Comparison of ENCODE assay signal across 34 mouse cellular contexts in the genomic region with DNA sequence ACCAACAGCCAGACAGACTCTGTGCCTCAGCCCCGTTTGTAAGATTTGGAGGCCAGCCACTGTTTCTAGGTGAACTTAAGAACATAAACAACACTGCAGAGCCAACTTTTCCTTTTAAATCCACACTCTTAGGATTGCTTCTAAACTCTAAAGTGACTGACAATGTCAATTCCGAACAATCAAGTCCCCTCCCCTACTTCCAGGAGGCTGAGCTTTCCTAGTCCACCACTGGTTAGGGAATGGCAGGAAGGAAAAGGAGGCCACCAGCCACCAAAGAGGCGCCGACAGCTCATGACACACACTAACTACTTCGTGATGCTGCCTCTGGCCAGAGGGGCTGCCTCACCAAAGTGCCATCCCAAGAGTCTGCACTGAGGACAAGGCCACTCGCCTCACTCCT. TPM values are rescaled to one million over a fixed set of nuclear protein-coding genes. Genes with fewer than 3 reads are reported as not detected.
DNase-seq lines count a peak whose midpoint lies in the region; ATAC-seq and TF ChIP-seq lines count a peak whose summit lies in the region.
"Had no signal": no experiment of that assay in that cellular context is flagged by ENCODE, and none has a peak within 500 bp of the region (broad histone marks: within the 10 kb centered on the region; RNA-seq: fewer than 3 reads in every experiment).

No protein-coding gene starts in this region.

- no peak for TF ChIP-seq CTCF in kidney, adult 2 months (conservative IDR thresholded peaks at IDR 0.05; ENCODE audit: insufficient read depth, insufficient read length, low read depth, low read length)

- DNase-seq in heart, adult 11 months = peak; percentile 91
- no peak for DNase-seq in heart, postnatal 36 days
- DNase-seq in heart, postnatal 25 days (ENCODE audit: low spot score) = no peak
- DNase-seq in kidney, adult 2 months = no peak
- DNase-seq in kidney, adult 8-10 months = no peak
- DNase-seq: adrenal gland, postnatal 10 days; cerebellum, adult 11 months; cerebellum, adult 9-10 months; cerebellum, postnatal 36 days; embryo, embryonic 11 days; gastrocnemius, postnatal 36 days; kidney, postnatal 4 days; lung, postnatal 4 days; right cerebral cortex, postnatal 25 days; thymus, adult 2 months; thymus, postnatal 36 days had no signal

- H3K9ac ChIP-seq in heart, embryonic 12.5 days = peak overlapping the region; percentile 44; the same call in 1 of the 2 replicates
- peak overlapping the region; percentile 31; the same call in 1 of the 2 replicates for H3K9ac ChIP-seq in neural tube, embryonic 13.5 days
- no peak overlapping the region for H3K9ac ChIP-seq in neural tube, embryonic 15.5 days (replicated peaks)
- H3K9ac ChIP-seq: embryonic facial prominence, embryonic 12.5 days; hindbrain, embryonic 12.5 days; kidney, embryonic 15.5 days; limb, embryonic 13.5 days; lung, embryonic 15.5 days; midbrain, embryonic 13.5 days had no signal

- WGBS in heart, embryonic 12.5 days = 47% methylated on average over 6 of the region's 6 CpGs
- WGBS in kidney, adult 2 months = 77% methylated on average over 6 of the region's 6 CpGs
- WGBS in neural tube, embryonic 13.5 days = 90% methylated on average over 6 of the region's 6 CpGs
- WGBS in neural tube, embryonic 15.5 days = 85% methylated on average over 6 of the region's 6 CpGs

- H3K36me3 ChIP-seq in heart, embryonic 12.5 days = peaks cover 27% of the 10 kb centered on the region
- H3K36me3 ChIP-seq in kidney, adult 2 months (ENCODE audit: control insufficient read depth, insufficient read depth, low read length) = no peaks in the 10 kb centered on the region
- H3K36me3 ChIP-seq in neural tube, embryonic 13.5 days = peaks cover 29% of the 10 kb centered on the region
- H3K36me3 ChIP-seq in neural tube, embryonic 15.5 days = peaks cover 18% of the 10 kb centered on the region

- no peak for TF ChIP-seq POLR2A in kidney, adult 2 months (IDR thresholded peaks at IDR 0.05; ENCODE audit: low read depth, low read length)

- H3K9me3 ChIP-seq in heart, embryonic 12.5 days (replicated peaks) = no peaks in the 10 kb centered on the region
- no peaks in the 10 kb centered on the region for H3K9me3 ChIP-seq in neural tube, embryonic 13.5 days
- H3K9me3 ChIP-seq in neural tube, embryonic 15.5 days (replicated peaks) = no peaks in the 10 kb centered on the region
- H3K9me3 ChIP-seq: embryonic facial prominence, embryonic 12.5 days; hindbrain, embryonic 12.5 days; kidney, embryonic 15.5 days; limb, embryonic 13.5 days; lung, embryonic 15.5 days; megakaryocyte, embryonic 14.5 days; midbrain, embryonic 13.5 days had no signal

- H3K4me2 ChIP-seq in heart, embryonic 12.5 days = no peak overlapping the region
- no peak overlapping the region for H3K4me2 ChIP-seq in neural tube, embryonic 13.5 days
- no peak overlapping the region for H3K4me2 ChIP-seq in neural tube, embryonic 15.5 days
- H3K4me2 ChIP-seq: embryonic facial prominence, embryonic 12.5 days; hindbrain, embryonic 12.5 days; kidney, embryonic 15.5 days; limb, embryonic 13.5 days; liver, embryonic 11.5 days; lung, embryonic 15.5 days; midbrain, embryonic 13.5 days had no signal

- ATAC-seq in heart, embryonic 12.5 days (ENCODE audit: insufficient number of reproducible peaks, low FRiP score) = no peak
- ATAC-seq in neural tube, embryonic 13.5 days (ENCODE audit: low read depth) = no peak
- no peak for ATAC-seq in neural tube, embryonic 15.5 days (ENCODE audit: low FRiP score)
- ATAC-seq: forebrain, embryonic 14.5 days; inflammation-experienced regulatory T-cells, adult 6 months; midbrain, embryonic 13.5 days; Patski had no signal

- no peak overlapping the region for H3K4me3 ChIP-seq in heart, embryonic 12.5 days
- no peak overlapping the region for H3K4me3 ChIP-seq in kidney, adult 2 months (ENCODE audit: insufficient read depth, low read depth, low read length)
- no peak overlapping the region for H3K4me3 ChIP-seq in neural tube, embryonic 13.5 days
- H3K4me3 ChIP-seq in neural tube, embryonic 15.5 days (replicated peaks) = no peak overlapping the region
- H3K4me3 ChIP-seq: embryonic facial prominence, embryonic 12.5 days; hindbrain, embryonic 12.5 days; kidney, embryonic 15.5 days; limb, embryonic 13.5 days; lung, embryonic 15.5 days; megakaryocyte, embryonic 14.5 days; midbrain, embryonic 13.5 days had no signal

- no peak overlapping the region for H3K27ac ChIP-seq in heart, embryonic 12.5 days (ENCODE audit: poor library complexity, severe bottlenecking)
- 0 out of 2 replicates have a peak overlapping the region, but pooled peaks have one; percentile 71 for H3K27ac ChIP-seq in kidney, adult 2 months (ENCODE audit: insufficient read depth, low read depth, low read length)
- 0 out of 2 replicates have a peak overlapping the region, but pooled peaks have one; percentile 86 for H3K27ac ChIP-seq in neural tube, embryonic 13.5 days (replicated peaks)
- H3K27ac ChIP-seq in neural tube, embryonic 15.5 days (replicated peaks) = no peak overlapping the region
- H3K27ac ChIP-seq: embryonic facial prominence, embryonic 12.5 days; hindbrain, embryonic 12.5 days; limb, embryonic 13.5 days; lung, embryonic 15.5 days had no signal

- intact Hi-C loops in heart, postnatal 36 days (cut with DNase I) = no loop called here
- intact Hi-C loops in heart, postnatal 25 days (cut with DNase I) = no loop called here

- peaks cover 62% of the 10 kb centered on the region for H3K4me1 ChIP-seq in heart, embryonic 12.5 days (replicated peaks)
- H3K4me1 ChIP-seq in kidney, adult 2 months (ENCODE audit: control insufficient read depth, insufficient read depth, low read length) = peaks cover 25% of the 10 kb centered on the region
- peaks cover 68% of the 10 kb centered on the region for H3K4me1 ChIP-seq in neural tube, embryonic 13.5 days (replicated peaks)
- peaks cover 48% of the 10 kb centered on the region for H3K4me1 ChIP-seq in neural tube, embryonic 15.5 days

- H3K27me3 ChIP-seq in heart, embryonic 12.5 days (replicated peaks) = no peaks in the 10 kb centered on the region
- no peaks in the 10 kb centered on the region for H3K27me3 ChIP-seq in kidney, adult 2 months (replicated peaks; ENCODE audit: control insufficient read depth, insufficient read depth, low read length)
- no peaks in the 10 kb centered on the region for H3K27me3 ChIP-seq in neural tube, embryonic 13.5 days
- H3K27me3 ChIP-seq in neural tube, embryonic 15.5 days (replicated peaks) = no peaks in the 10 kb centered on the region
- H3K27me3 ChIP-seq: embryonic facial prominence, embryonic 12.5 days; hindbrain, embryonic 12.5 days; kidney, embryonic 15.5 days; limb, embryonic 13.5 days; lung, embryonic 15.5 days; megakaryocyte, embryonic 14.5 days; midbrain, embryonic 13.5 days; Patski had no signal

RNA-seq across cellular contexts. Expression of a gene that starts 10.5 kb away (rescaled TPM):
- 10 to 100 TPM; 39.0 to 42.7 TPM for total RNA-seq in heart, postnatal 36 days (2021)
- 36.6 and 38.9 TPM in 2 replicates for polyA plus RNA-seq in heart, embryonic 12.5 days (2016; fragmentation: Nextera tagmentation; extraction: Ambion mirVana)
- total RNA-seq in heart, postnatal 25 days (2021) = 10 to 100 TPM; 40.3 to 43.6 TPM
- 60.8 and 64.8 TPM in 2 replicates for polyA plus RNA-seq in kidney, adult 2 months (2012; rRNA removed)
- 25.1 and 25.5 TPM in 2 replicates for polyA plus RNA-seq in neural tube, embryonic 13.5 days (2015; fragmentation: Nextera tagmentation; extraction: Ambion mirVana)
- polyA plus RNA-seq in neural tube, embryonic 15.5 days (2015; fragmentation: Nextera tagmentation; extraction: Ambion mirVana) = 18.0 and 19.4 TPM in 2 replicates

RNA-seq across cellular contexts. Expression of a gene that starts 19.7 kb away (rescaled TPM):
- total RNA-seq in heart, postnatal 36 days (2021) = under 1 TPM; 0.44 to 0.62 TPM
- 0.09 TPM in 1 of 2 replicates, not detected in the other for polyA plus RNA-seq in heart, embryonic 12.5 days (2016; fragmentation: Nextera tagmentation; extraction: Ambion mirVana)
- total RNA-seq in heart, postnatal 25 days (2021) = under 1 TPM; 0.56 to 0.88 TPM
- polyA plus RNA-seq in kidney, adult 2 months (2012; rRNA removed) = 0.01 and 0.02 TPM in 2 replicates
- polyA plus RNA-seq in neural tube, embryonic 13.5 days (2015; fragmentation: Nextera tagmentation; extraction: Ambion mirVana) = 3.3 and 3.4 TPM in 2 replicates
- 3.0 and 4.0 TPM in 2 replicates for polyA plus RNA-seq in neural tube, embryonic 15.5 days (2015; fragmentation: Nextera tagmentation; extraction: Ambion mirVana)
- total RNA-seq: MEL; monocyte, adult 5-6 weeks; neutrophil, adult 5-6 weeks had no signal
- polyA plus RNA-seq: liver, embryonic 16.5 days had no signal

Comparison
In these comparisons a context has a peak if more than half of its experiments do, and no peak if none do; other contexts are left out.
1. H3K27ac ChIP-seq: peak in kidney, adult 2 months (single experiment) and neural tube, embryonic 13.5 days (single experiment); none in heart, embryonic 12.5 days (single experiment) and neural tube, embryonic 15.5 days (single experiment).